16 mouse cellular contexts compared by ENCODE assay signal in genomic region chr15:103378665-103379356, GRCm38 (mm10). TPM values are rescaled to one million over a fixed set of nuclear protein-coding genes. Genes with fewer than 3 reads are reported as not detected.
A peak's percentile ranks its signal among the peaks of the same experiment; 100 is the strongest.
DNase-seq lines count a peak whose midpoint lies in the region; ATAC-seq lines count a peak whose summit lies in the region.
"Had no signal": no experiment of that assay in that cellular context is flagged by ENCODE, and none has a peak within 500 bp of the region (broad histone marks: within the 10 kb centered on the region; RNA-seq: fewer than 3 reads in every experiment).

No protein-coding gene starts in this region.

- no peaks in the 10 kb centered on the region for H3K9me3 ChIP-seq in lung, embryonic 15.5 days
- H3K9me3 ChIP-seq in stomach, embryonic 15.5 days = no peaks in the 10 kb centered on the region
- H3K9me3 ChIP-seq in midbrain, embryonic 15.5 days = no peaks in the 10 kb centered on the region
- H3K9me3 ChIP-seq: embryonic facial prominence, embryonic 13.5 days; neural tube, embryonic 13.5 days had no signal

- H3K36me3 ChIP-seq in lung, embryonic 15.5 days = no peaks in the 10 kb centered on the region
- H3K36me3 ChIP-seq in stomach, embryonic 15.5 days = no peaks in the 10 kb centered on the region
- H3K36me3 ChIP-seq in midbrain, embryonic 15.5 days (replicated peaks) = no peaks in the 10 kb centered on the region
- H3K36me3 ChIP-seq: embryonic facial prominence, embryonic 13.5 days; neural tube, embryonic 13.5 days had no signal

- no peaks in the 10 kb centered on the region for H3K27me3 ChIP-seq in lung, embryonic 15.5 days
- H3K27me3 ChIP-seq in stomach, embryonic 15.5 days (replicated peaks) = no peaks in the 10 kb centered on the region
- no peaks in the 10 kb centered on the region for H3K27me3 ChIP-seq in midbrain, embryonic 15.5 days (replicated peaks)
- H3K27me3 ChIP-seq: embryonic facial prominence, embryonic 13.5 days; neural tube, embryonic 13.5 days had no signal

- DNase-seq in cerebellum, postnatal 25 days = peak; percentile 18 to 39
- no peak for DNase-seq in cerebellum, adult 9-11 months
- no peak for DNase-seq in lung, postnatal 10 days
- peak; percentile 40 to 43 for DNase-seq in heart, postnatal 36 days
- DNase-seq: kidney, adult 8-10 months had no signal

- ATAC-seq in lung, embryonic 15.5 days (ENCODE audit: borderline replicate concordance, extremely low read depth, low FRiP score, low TSS enrichment) = peak; percentile 26
- peak; percentile 44 for ATAC-seq in stomach, embryonic 15.5 days (ENCODE audit: insufficient read depth, low FRiP score, low read depth)
- no peak for ATAC-seq in activated CD4-positive, CD25-positive, alpha-beta regulatory T cell, adult 4 months
- no peak for ATAC-seq in midbrain, embryonic 15.5 days (replicated peaks)

- H3K4me1 ChIP-seq in lung, embryonic 15.5 days = peaks cover 30% of the 10 kb centered on the region
- H3K4me1 ChIP-seq in stomach, embryonic 15.5 days = peaks cover 38% of the 10 kb centered on the region
- H3K4me1 ChIP-seq in midbrain, embryonic 15.5 days = no peaks in the 10 kb centered on the region

- H3K27ac ChIP-seq in lung, embryonic 15.5 days = peak overlapping the region; percentile 51; the same call in 1 of the 2 replicates
- peak overlapping the region; percentile 77 for H3K27ac ChIP-seq in stomach, embryonic 15.5 days
- no peak overlapping the region for H3K27ac ChIP-seq in midbrain, embryonic 15.5 days
- H3K27ac ChIP-seq: liver, embryonic 14.5 days; neural tube, embryonic 13.5 days had no signal

- intact Hi-C loops in heart, postnatal 36 days (cut with DNase I) = no loop called here

- H3K9ac ChIP-seq in lung, embryonic 15.5 days = no peak overlapping the region
- no peak overlapping the region for H3K9ac ChIP-seq in stomach, embryonic 15.5 days
- no peak overlapping the region for H3K9ac ChIP-seq in midbrain, embryonic 15.5 days
- H3K9ac ChIP-seq: embryonic facial prominence, embryonic 13.5 days; liver, embryonic 14.5 days; neural tube, embryonic 13.5 days had no signal

- no peak overlapping the region for H3K4me2 ChIP-seq in lung, embryonic 15.5 days
- H3K4me2 ChIP-seq in stomach, embryonic 15.5 days = no peak overlapping the region
- H3K4me2 ChIP-seq in midbrain, embryonic 15.5 days = no peak overlapping the region
- H3K4me2 ChIP-seq: embryonic facial prominence, embryonic 13.5 days; midbrain, embryonic 11.5 days; neural tube, embryonic 13.5 days had no signal

- H3K4me3 ChIP-seq in lung, embryonic 15.5 days = no peak overlapping the region
- H3K4me3 ChIP-seq in stomach, embryonic 15.5 days (replicated peaks) = no peak overlapping the region
- no peak overlapping the region for H3K4me3 ChIP-seq in midbrain, embryonic 15.5 days
- H3K4me3 ChIP-seq: embryonic facial prominence, embryonic 13.5 days; neural tube, embryonic 13.5 days had no signal

- 36% methylated on average over 3 of the region's 3 CpGs for WGBS in lung, embryonic 15.5 days
- WGBS in stomach, embryonic 15.5 days = 27% methylated on average over 3 of the region's 3 CpGs
- 59% methylated on average over 3 of the region's 3 CpGs for WGBS in midbrain, embryonic 15.5 days

RNA-seq across cellular contexts. Expression of gene Itga5, which starts 12.2 kb away (rescaled TPM):
- polyA plus RNA-seq in lung, embryonic 15.5 days (2015; fragmentation: Nextera tagmentation; extraction: Ambion mirVana) = 39.6 and 42.7 TPM in 2 replicates
- 10 to 100 TPM; 46.1 to 47.1 TPM for total RNA-seq in heart, postnatal 36 days (2021)
- 48.3 and 53.4 TPM in 2 replicates for polyA plus RNA-seq in stomach, embryonic 15.5 days (2015; fragmentation: Nextera tagmentation; extraction: Ambion mirVana)
- polyA plus RNA-seq in activated CD4-positive, CD25-positive, alpha-beta regulatory T cell, adult 4 months (2017; shearing (Covaris generic)) = 1 to 10 TPM; 1.3 to 2.2 TPM
- polyA plus RNA-seq in midbrain, embryonic 15.5 days (2015; fragmentation: Nextera tagmentation; extraction: Ambion mirVana) = 7.3 and 8.2 TPM in 2 replicates

RNA-seq across cellular contexts. Expression of gene Zfp385a, which starts 38.9 kb away (rescaled TPM):
- 7.7 and 9.0 TPM in 2 replicates for polyA plus RNA-seq in lung, embryonic 15.5 days (2015; fragmentation: Nextera tagmentation; extraction: Ambion mirVana)
- 10 to 100 TPM; 12.9 to 13.0 TPM for total RNA-seq in heart, postnatal 36 days (2021)
- 8.2 and 9.3 TPM in 2 replicates for polyA plus RNA-seq in stomach, embryonic 15.5 days (2015; fragmentation: Nextera tagmentation; extraction: Ambion mirVana)
- not detected for polyA plus RNA-seq in activated CD4-positive, CD25-positive, alpha-beta regulatory T cell, adult 4 months (2017; shearing (Covaris generic))
- 24.4 and 25.6 TPM in 2 replicates for polyA plus RNA-seq in midbrain, embryonic 15.5 days (2015; fragmentation: Nextera tagmentation; extraction: Ambion mirVana)

RNA-seq across cellular contexts. Expression of gene Gtsf1, which starts 51.5 kb away (rescaled TPM):
- polyA plus RNA-seq in lung, embryonic 15.5 days (2015; fragmentation: Nextera tagmentation; extraction: Ambion mirVana) = 0.22 and 0.24 TPM in 2 replicates
- not detected for total RNA-seq in heart, postnatal 36 days (2021)
- not detected in 2 replicates for polyA plus RNA-seq in stomach, embryonic 15.5 days (2015; fragmentation: Nextera tagmentation; extraction: Ambion mirVana)
- not detected for polyA plus RNA-seq in activated CD4-positive, CD25-positive, alpha-beta regulatory T cell, adult 4 months (2017; shearing (Covaris generic))
- not detected in 2 replicates for polyA plus RNA-seq in midbrain, embryonic 15.5 days (2015; fragmentation: Nextera tagmentation; extraction: Ambion mirVana)
- total RNA-seq: adrenal gland, adult 2 months; hematopoietic stem cell, adult 5-6 weeks; layer of hippocampus, postnatal 25 days had no signal
- polyA plus RNA-seq: adrenal gland, adult 2 months; embryonic facial prominence, embryonic 13.5 days; liver, embryonic 14.5 days; midbrain, embryonic 11.5 days; neural tube, embryonic 13.5 days had no signal

Comparison
In these comparisons a context has a peak if more than half of its experiments do, and no peak if none do; other contexts are left out.
1. DNase-seq: peak in cerebellum, postnatal 25 days (2 of 2) and heart, postnatal 36 days (2 of 2); none in cerebellum, adult 9-11 months (single experiment) and lung, postnatal 10 days (single experiment).
2. ATAC-seq: peak in lung, embryonic 15.5 days (single experiment) and stomach, embryonic 15.5 days (single experiment); none in activated CD4-positive, CD25-positive, alpha-beta regulatory T cell, adult 4 months (single experiment) and midbrain, embryonic 15.5 days (single experiment).